Mouse (Mus musculus) forebrain, embryonic 13.5 days (tissue): ENCODE results near the gene Il2rb. TPM values are rescaled to one million over a fixed set of nuclear protein-coding genes. Genes with fewer than 3 reads are reported as not detected.

Source experiments
- ATAC-seq: fragments of 200-750 bp; cut with Nextera tagmentation; 2 replicates; pipeline ENCODE4 v1.8.0; 2017
- H3K27ac ChIP-seq: fragments of 300-500 bp; sonication (generic); 2 replicates; pipeline ENCODE4 v1.5.1; 2015; ENCODE audit warnings: inconsistent platforms, mild to moderate bottlenecking, moderate library complexity
- H3K27me3 ChIP-seq: fragments of 300-500 bp; sonication (generic); 2 replicates; pipeline ENCODE4 v1.6.1; 2015; ENCODE audit warnings: mild to moderate bottlenecking, inconsistent platforms
- H3K36me3 ChIP-seq: fragments of 300-500 bp; sonication (generic); 2 replicates; pipeline ENCODE4 v1.6.1; 2015; ENCODE audit warnings: mild to moderate bottlenecking, inconsistent platforms; ENCODE audit not compliant: poor library complexity, severe bottlenecking
- H3K4me1 ChIP-seq: fragments of 300-500 bp; sonication (generic); 2 replicates; pipeline ENCODE4 v1.6.1; 2015; ENCODE audit warnings: inconsistent platforms
- H3K4me2 ChIP-seq: fragments of 300-500 bp; sonication (generic); 2 replicates; pipeline ENCODE4 v1.6.1; 2015; ENCODE audit warnings: inconsistent platforms, mild to moderate bottlenecking, moderate library complexity
- H3K4me3 ChIP-seq: fragments of 300-500 bp; sonication (generic); 2 replicates; pipeline ENCODE4 v1.5.1; 2015; ENCODE audit warnings: mild to moderate bottlenecking, inconsistent platforms
- H3K9ac ChIP-seq: fragments of 300-500 bp; sonication (generic); 2 replicates; pipeline ENCODE4 v1.6.1; 2015; ENCODE audit warnings: mild to moderate bottlenecking, inconsistent platforms
- H3K9me3 ChIP-seq: fragments of 300-500 bp; sonication (generic); replicated peaks from 2 replicates; pipeline ENCODE4 v1.6.1; 2016; ENCODE audit warnings: inconsistent platforms
- WGBS: fragments of 180-500 bp; shearing (Covaris S2); methylation state at CpG from one replicate; pipeline ENCODE4 v1.1.7; 2015; 5-methylcytosine and 5-hydroxymethylcytosine counted together
- polyA plus RNA-seq: library from polyadenylated mRNA; unstranded; fragments of >200 nt; fragmentation: Nextera tagmentation; extraction: Ambion mirVana; gene quantifications from 2 replicates; pipeline ENCODE4 v1.2.1, GENCODE M21; 2015

The Il2rb gene
- polyA plus RNA-seq, 1 experiment from 2014 or later: not detected

DNA sequence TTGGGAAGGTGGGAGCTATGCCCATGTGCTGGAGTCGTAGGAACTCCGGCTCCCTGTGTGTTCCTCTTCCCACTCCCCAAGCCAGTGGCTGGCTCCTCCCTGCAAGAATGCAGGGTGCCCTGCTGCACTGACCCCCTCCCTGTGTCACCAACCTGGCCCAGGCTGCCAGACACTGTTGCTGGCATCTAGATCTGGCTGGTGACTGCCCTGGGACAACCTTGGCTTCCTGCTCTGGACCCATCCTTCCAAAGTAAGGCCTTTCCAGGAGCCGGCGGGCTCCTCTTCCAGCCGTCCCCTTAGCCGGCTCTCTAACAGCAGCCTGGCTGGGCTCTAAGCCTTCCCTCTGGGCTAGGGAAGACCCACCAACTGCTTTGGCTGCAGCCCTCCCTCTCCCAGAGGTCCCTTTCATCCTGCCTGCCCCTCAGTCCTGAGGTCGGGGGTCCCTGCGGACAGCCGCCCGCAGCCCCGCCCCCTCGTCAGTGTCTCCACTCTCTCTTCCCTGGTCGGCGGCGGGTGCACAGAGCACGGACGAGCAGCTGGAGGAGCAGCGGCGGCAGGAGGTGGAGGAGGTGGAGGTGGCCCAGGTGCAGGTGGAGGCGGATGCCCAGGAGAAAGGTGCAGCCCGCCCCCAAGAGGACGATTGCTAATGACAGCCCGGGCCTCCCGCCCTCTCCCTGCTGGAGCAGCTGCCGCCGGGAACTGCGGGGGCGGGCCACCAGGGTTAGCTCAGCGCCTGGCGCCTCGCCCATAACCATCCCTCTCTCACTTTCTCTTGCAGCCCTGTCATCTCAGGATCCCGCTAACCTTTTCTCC is 58.5 kb downstream of the Il2rb start:
- H3K27ac ChIP-seq: peak overlapping the region; percentile 75
- peak overlapping the region; percentile 65 for H3K4me2 ChIP-seq
- peak; percentile 73 for ATAC-seq
- 11% methylated on average over 25 of the region's 32 CpGs for WGBS
- H3K36me3 ChIP-seq: peaks cover 51% of the 10 kb centered on the region
- no peaks in the 10 kb centered on the region for H3K27me3 ChIP-seq
- H3K9ac ChIP-seq: peak overlapping the region; percentile 62
- no peaks in the 10 kb centered on the region for H3K9me3 ChIP-seq
- peak overlapping the region; percentile 30 for H3K4me3 ChIP-seq
- H3K4me1 ChIP-seq: peaks cover 48% of the 10 kb centered on the region

DNA sequence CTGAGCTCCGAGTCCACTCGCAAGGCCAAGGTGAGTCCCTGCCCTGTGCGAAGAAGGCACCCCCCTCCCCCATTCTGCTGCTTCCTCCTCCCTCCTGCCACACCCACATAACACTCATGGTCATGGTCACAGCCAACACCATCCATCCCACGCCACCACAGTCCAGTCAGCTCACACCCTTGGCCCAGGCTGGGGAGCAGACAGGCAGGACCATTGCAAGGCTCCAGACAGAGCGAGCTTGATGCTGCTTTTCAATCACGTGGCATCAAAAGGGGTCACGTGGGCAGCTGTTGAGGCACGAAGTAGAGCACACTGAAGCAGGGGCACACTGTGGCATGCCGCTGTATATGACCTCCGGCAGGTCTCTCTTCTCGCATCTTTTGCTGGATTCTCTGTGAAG is 59.4 kb downstream of the Il2rb start:
- Histone ChIP-seq H3K4me1 (peaks cover 44% of the 10 kb centered on the region), H3K27ac (no peak overlapping the region), H3K4me3 (no peak overlapping the region), H3K9me3 (no peaks in the 10 kb centered on the region), H3K9ac (no peak overlapping the region), H3K4me2 (no peak overlapping the region), H3K36me3 (peaks cover 60% of the 10 kb centered on the region), H3K27me3 (no peaks in the 10 kb centered on the region)
- WGBS: 86% methylated on average over 11 of the region's 11 CpGs
- ATAC-seq: no peak

GRCm38 (mm10) chr15:78434896-78435520 is 60.1 kb downstream of the Il2rb start:
- H3K4me2 ChIP-seq: no peak overlapping the region
- 29% methylated on average over 6 of the region's 6 CpGs for WGBS
- H3K36me3 ChIP-seq: peaks cover 65% of the 10 kb centered on the region
- H3K4me1 ChIP-seq: peaks cover 48% of the 10 kb centered on the region
- ATAC-seq: no peak
- no peak overlapping the region for H3K4me3 ChIP-seq
- H3K27me3 ChIP-seq: no peaks in the 10 kb centered on the region
- H3K27ac ChIP-seq: no peak overlapping the region
- H3K9ac ChIP-seq: no peak overlapping the region
- H3K9me3 ChIP-seq: no peaks in the 10 kb centered on the region

GRCm38 (mm10) chr15:78431541-78432121 is 63.4 kb downstream of the Il2rb start:
- Histone ChIP-seq H3K4me1 (peaks cover 43% of the 10 kb centered on the region), H3K4me3 (no peak overlapping the region), H3K9ac (no peak overlapping the region), H3K4me2 (no peak overlapping the region), H3K9me3 (no peaks in the 10 kb centered on the region), H3K27me3 (no peaks in the 10 kb centered on the region), H3K27ac (no peak overlapping the region), H3K36me3 (peaks cover 59% of the 10 kb centered on the region)
- no peak for ATAC-seq
- WGBS: 88% methylated on average over 7 of the region's 7 CpGs

DNA sequence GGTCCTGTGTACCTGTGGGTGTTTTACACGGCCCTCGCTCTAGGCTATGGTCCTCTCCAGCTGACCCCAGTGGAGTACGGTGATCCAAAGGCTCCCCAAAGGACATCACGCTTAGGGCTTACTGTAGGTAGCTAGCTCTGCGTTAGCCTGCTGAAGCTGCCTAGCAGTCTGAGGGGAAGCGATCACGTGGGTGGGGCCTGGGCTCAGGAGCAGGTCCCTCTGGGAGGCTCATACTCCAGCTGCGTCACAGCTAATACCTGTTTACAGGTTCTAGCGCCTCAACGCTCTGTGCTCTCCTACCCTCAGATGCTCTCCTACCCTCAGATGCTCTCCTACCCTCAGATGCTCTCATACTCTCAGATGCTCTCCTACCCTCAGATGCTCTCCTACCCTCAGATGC is 64.2 kb downstream of the Il2rb start:
- Histone ChIP-seq H3K27me3 (no peaks in the 10 kb centered on the region), H3K4me2 (no peak overlapping the region), H3K9ac (no peak overlapping the region), H3K36me3 (peaks cover 52% of the 10 kb centered on the region), H3K4me1 (peaks cover 35% of the 10 kb centered on the region), H3K4me3 (no peak overlapping the region), H3K9me3 (no peaks in the 10 kb centered on the region), H3K27ac (no peak overlapping the region)
- 90% methylated on average over 10 of the region's 10 CpGs for WGBS
- no peak for ATAC-seq

DNA sequence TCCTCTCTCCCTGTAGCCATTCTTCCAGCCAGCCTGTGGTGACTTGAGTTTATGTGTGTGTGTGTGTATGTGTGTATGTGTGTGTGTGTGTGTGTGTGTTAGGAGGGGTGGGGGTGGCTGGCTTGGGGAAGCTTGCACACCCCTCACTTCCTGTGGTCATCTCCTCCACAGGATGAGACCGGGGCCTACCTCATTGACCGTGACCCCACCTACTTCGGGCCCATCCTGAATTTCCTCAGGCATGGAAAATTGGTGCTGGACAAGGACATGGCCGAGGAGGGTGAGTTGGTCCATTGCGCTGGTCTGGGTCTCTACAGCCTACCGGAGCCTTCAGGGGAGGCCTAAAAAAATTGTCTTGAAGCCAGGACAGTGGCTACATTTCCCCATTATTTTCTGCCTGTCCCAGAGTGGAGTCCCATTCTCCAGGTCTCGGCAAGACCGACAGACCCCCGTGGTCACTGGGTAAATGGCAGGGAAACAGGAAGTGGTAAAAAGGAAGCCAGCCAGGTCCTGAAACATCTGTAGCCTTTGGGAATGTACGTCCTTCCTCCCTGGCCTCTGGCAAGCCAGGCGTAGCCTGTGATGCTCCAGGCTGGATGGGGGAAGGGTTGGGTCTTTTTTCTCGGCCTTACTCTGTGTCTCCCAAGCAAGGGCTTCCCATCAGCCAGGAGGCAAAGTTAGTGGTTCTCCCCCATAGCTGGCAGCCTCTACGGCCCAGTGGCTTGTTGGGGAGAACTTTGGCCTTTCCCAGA is 65.0 kb downstream of the Il2rb start:
- Histone ChIP-seq H3K36me3 (peaks cover 44% of the 10 kb centered on the region), H3K9me3 (no peaks in the 10 kb centered on the region), H3K27ac (no peak overlapping the region; the same call in 1 of the 2 replicates), H3K4me2 (peak overlapping the region; percentile 80), H3K4me1 (peaks cover 29% of the 10 kb centered on the region), H3K27me3 (0 out of 2 replicates have a peak, but pooled peaks cover under 1% of the 10 kb centered on the region), H3K4me3 (peak overlapping the region; percentile 93), H3K9ac (peak overlapping the region; percentile 92)
- no peak for ATAC-seq
- 86% methylated on average over 13 of the region's 13 CpGs for WGBS

Other genes with a start within 250 kb of the Il2rb start
- gene Csf2rb2, start 189.6 kb downstream of the Il2rb start, polyA plus RNA-seq: 0.10 TPM in 1 of 2 replicates, not detected in the other
- 0.40 and 0.43 TPM in 2 replicates for gene Csf2rb, start 169.5 kb downstream of the Il2rb start, polyA plus RNA-seq
- gene Tex33, start 99.4 kb downstream of the Il2rb start, polyA plus RNA-seq: not detected in 2 replicates
- gene Tst, start 89.4 kb downstream of the Il2rb start, polyA plus RNA-seq: 12.0 and 15.9 TPM in 2 replicates
- 2.3 and 3.0 TPM in 2 replicates for gene Mpst, start 88.9 kb downstream of the Il2rb start, polyA plus RNA-seq
- gene Kctd17, start 66.7 kb downstream of the Il2rb start, polyA plus RNA-seq: 84.6 and 104 TPM in 2 replicates
- 0.49 TPM in 1 of 2 replicates, not detected in the other for gene Tmprss6, start 26.6 kb downstream of the Il2rb start, polyA plus RNA-seq
- 4.1 and 5.8 TPM in 2 replicates for gene C1qtnf6, start 36.1 kb upstream of the Il2rb start, polyA plus RNA-seq
- 0.96 and 1.4 TPM in 2 replicates for gene Sstr3, start 49.4 kb upstream of the Il2rb start, polyA plus RNA-seq
- 2.9 and 3.4 TPM in 2 replicates for gene Rac2, start 77.5 kb upstream of the Il2rb start, polyA plus RNA-seq
- 3.1 and 3.4 TPM in 2 replicates for gene Cyth4, start 101.8 kb upstream of the Il2rb start, polyA plus RNA-seq
- gene Elfn2, start 223.5 kb upstream of the Il2rb start, polyA plus RNA-seq: 1.7 and 1.8 TPM in 2 replicates